Mouse (Mus musculus) megakaryocyte, adult 5-6 weeks (primary cell): Measurements from ENCODE around the gene Sirt2. TPM values are rescaled to one million over a fixed set of nuclear protein-coding genes. Genes with fewer than 3 reads are reported as not detected.

ENCODE experiments used
- ATAC-seq: 2 replicates; pipeline ENCODE4 v1.8.0; 2016; ENCODE audit warnings: mild to moderate bottlenecking, inconsistent platforms; ENCODE audit not compliant: poor library complexity, severe bottlenecking
- total RNA-seq, 2 experiments: library from RNA; stranded (forward) in 1 of 2; stranded (reverse) in 1 of 2; fragments of 153-499, 151-499 nt in 1 of 2; fragments of 221-1000, 200-1000 nt in 1 of 2; gene quantifications; 2 replicates each; pipeline versions ENCODE4 v1.2.3 to v1.2.4; 2015 to 2017

The Sirt2 gene
- total RNA-seq, 2 experiments from 2014 or later, result 28.0 to 70.0 TPM

DNA sequence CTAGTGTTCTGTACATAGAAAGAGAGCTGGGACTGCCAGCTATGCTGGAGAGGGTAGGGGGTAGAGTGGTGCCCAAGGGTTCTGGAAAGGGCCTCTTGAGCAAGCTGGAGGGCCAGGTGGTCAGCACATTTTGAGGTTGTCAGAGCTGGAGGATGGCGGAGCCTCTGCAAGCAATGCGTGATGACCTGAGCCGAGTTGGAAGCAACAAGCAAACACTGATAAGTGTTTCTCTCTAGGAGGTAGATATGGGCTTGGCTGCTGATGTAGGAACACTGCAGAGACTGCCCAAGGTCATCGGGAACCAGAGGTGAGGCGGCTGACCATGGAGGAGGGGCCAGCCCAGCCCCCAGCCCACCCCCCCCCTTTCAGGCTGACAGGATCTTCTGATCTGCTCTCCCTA, 64.4 kb downstream of the Sirt2 start:
- no peak for ATAC-seq

DNA sequence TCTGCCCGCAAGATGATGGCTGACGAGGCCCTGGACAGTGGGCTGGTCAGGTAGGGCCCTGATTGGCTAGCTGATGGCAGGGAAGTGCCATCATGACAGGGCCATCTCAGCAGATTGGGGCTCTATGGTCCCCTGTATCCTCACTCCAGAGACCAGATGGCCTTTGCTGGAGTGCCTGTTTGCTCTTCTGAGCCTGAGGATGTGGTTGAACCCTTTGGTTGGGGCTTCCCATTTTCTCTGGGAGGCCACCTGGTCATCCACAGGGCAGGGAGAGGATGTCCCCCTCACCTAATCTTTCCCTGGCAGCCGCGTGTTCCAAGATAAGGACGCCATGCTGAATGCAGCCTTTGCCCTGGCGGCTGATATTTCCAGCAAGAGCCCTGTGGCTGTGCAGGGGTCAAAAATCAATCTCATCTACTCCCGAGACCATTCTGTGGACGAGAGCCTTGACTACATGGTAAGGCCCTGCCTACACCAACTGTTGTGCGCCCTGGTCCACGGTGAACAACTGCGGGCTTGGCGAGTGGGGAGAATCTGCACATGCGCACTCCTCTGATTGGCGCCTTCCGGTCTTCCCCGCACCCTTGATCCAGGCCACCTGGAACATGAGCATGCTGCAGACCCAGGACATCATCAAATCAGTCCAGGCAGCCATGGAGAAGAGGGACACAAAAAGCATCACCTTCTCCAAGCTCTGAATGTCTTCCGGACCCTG, 65.0 kb downstream of the Sirt2 start:
- ATAC-seq, result no peak

DNA sequence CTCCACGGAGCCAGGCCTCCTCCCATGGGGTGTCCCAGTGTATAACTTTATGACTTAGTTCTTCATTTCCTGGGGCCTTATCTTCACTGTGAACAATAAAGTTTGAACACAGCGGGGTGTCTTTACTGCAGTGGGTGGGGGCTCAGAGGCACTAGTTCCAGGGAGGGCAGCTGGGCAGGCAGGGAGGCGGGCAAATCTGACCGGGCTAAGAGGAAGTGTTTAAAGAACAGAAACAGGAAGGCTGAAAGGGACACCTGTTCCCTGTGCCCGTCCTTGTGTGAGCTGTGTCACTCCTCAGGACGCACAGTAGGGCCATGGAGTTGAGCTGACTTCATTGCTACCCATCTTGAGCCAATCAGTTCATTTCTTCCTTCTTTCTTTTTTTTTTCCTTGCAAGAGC, 65.6 kb downstream of the Sirt2 start:
- ATAC-seq, result peak; percentile 84

DNA sequence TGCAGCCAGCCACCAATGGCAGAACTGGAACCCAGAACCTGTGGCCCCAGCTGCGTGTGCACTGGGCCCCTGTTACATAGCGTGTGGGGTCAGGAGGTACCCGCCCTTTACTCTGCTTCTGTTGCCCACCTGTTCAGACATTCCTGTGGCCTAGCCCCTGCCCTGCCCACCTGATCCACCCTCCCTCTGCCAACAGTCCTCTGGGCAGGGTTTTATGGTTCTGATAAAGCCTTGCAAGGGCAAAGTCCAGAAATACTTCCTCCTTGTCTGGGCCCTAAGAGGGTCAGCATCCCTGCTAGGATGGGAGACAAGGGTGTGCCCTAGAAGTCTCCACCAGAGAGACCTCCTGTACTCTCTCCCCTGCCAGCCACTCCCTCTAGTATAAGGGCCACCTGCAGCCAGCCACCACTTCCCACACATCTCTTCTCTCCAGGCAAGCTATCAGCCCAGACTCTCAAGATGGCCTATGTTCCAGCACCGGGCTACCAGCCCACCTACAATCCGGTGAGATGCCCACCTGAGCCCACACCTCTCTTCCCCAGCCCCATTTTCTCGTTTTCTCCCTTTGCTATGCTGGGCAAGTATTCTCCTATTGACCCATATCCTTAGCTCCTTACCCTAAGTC, 67.3 kb downstream of the Sirt2 start, which contains the start of gene Lgals4:
Gene Lgals4, plus strand, starts transcription at position 132 of the 625 bp plus-strand sequence.
- no peak for ATAC-seq

DNA sequence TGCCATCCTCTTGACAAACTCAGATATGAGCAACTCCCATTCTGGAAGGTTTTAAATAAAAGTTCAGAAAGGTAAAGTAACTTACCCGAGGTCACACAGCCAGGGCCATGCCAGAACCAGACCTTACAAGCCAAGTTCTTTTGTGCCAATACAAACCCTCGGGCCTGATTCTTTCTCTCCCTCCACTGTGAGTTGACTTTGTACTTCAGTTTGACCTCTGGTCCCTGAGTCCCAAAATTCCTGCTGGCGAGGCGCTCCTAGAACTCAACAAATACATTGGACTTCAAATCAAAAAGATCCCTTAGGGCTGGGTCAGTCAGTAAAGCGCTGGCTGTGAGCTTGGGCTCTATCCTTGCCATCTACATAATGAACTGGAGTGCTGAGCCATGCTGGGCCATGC, 70.4 kb downstream of the Sirt2 start:
- ATAC-seq, result no peak

Other genes starting within 250 kb of the Sirt2 start
- not detected in 2 replicates for gene Ifnl3, start 243.9 kb upstream of the Sirt2 start, total RNA-seq (2015)
- gene Ifnl3, start 243.9 kb upstream of the Sirt2 start, total RNA-seq (2017), result not detected in 2 replicates
- not detected in 2 replicates for gene Sycn, start 225.8 kb upstream of the Sirt2 start, total RNA-seq (2015)
- not detected in 2 replicates for gene Sycn, start 225.8 kb upstream of the Sirt2 start, total RNA-seq (2017)
- gene Nccrp1, start 219.5 kb upstream of the Sirt2 start, total RNA-seq (2015), result 1.4 and 2.2 TPM in 2 replicates
- 0.26 TPM in 1 of 2 replicates, not detected in the other for gene Nccrp1, start 219.5 kb upstream of the Sirt2 start, total RNA-seq (2017)
- gene Samd4b, start 168.6 kb upstream of the Sirt2 start, total RNA-seq (2015), result 30.2 and 35.4 TPM in 2 replicates
- gene Samd4b, start 168.6 kb upstream of the Sirt2 start, total RNA-seq (2017), result 6.1 and 7.1 TPM in 2 replicates
- gene Pak4, start 168.6 kb upstream of the Sirt2 start, total RNA-seq (2015), result 10.0 and 12.8 TPM in 2 replicates
- 9.9 and 11.7 TPM in 2 replicates for gene Pak4, start 168.6 kb upstream of the Sirt2 start, total RNA-seq (2017)
- not detected in 2 replicates for gene Acp7, start 135.4 kb upstream of the Sirt2 start, total RNA-seq (2015)
- gene Acp7, start 135.4 kb upstream of the Sirt2 start, total RNA-seq (2017), result not detected in 2 replicates
- gene Fbxo27, start 73.9 kb upstream of the Sirt2 start, total RNA-seq (2015), result 0.58 and 0.93 TPM in 2 replicates
- 0.08 and 0.70 TPM in 2 replicates for gene Fbxo27, start 73.9 kb upstream of the Sirt2 start, total RNA-seq (2017)
- gene Fbxo17, start 49.9 kb upstream of the Sirt2 start, total RNA-seq (2015), result 1.1 and 1.2 TPM in 2 replicates
- gene Fbxo17, start 49.9 kb upstream of the Sirt2 start, total RNA-seq (2017), result 0.26 and 0.77 TPM in 2 replicates
- 67.6 and 79.2 TPM in 2 replicates for gene Mrps12, start 24.9 kb upstream of the Sirt2 start, total RNA-seq (2015)
- 29.1 and 32.0 TPM in 2 replicates for gene Mrps12, start 24.9 kb upstream of the Sirt2 start, total RNA-seq (2017)
- gene Sars2, start 24.7 kb upstream of the Sirt2 start, total RNA-seq (2015), result 4.8 and 4.9 TPM in 2 replicates
- 5.6 and 6.9 TPM in 2 replicates for gene Sars2, start 24.7 kb upstream of the Sirt2 start, total RNA-seq (2017)
- not detected in 2 replicates for gene Ccer2, start 10.6 kb upstream of the Sirt2 start, total RNA-seq (2015)
- not detected in 2 replicates for gene Ccer2, start 10.6 kb upstream of the Sirt2 start, total RNA-seq (2017)
- 15.5 and 19.5 TPM in 2 replicates for gene Nfkbib, start 777 bp downstream of the Sirt2 start, total RNA-seq (2015)
- gene Nfkbib, start 777 bp downstream of the Sirt2 start, total RNA-seq (2017), result 13.3 and 15.6 TPM in 2 replicates
- 64.9 and 68.8 TPM in 2 replicates for gene Rinl, start 22.2 kb downstream of the Sirt2 start, total RNA-seq (2015)
- 62.6 and 71.5 TPM in 2 replicates for gene Rinl, start 22.2 kb downstream of the Sirt2 start, total RNA-seq (2017)
- gene Hnrnpl, start 41.8 kb downstream of the Sirt2 start, total RNA-seq (2015), result 275 and 307 TPM in 2 replicates
- gene Hnrnpl, start 41.8 kb downstream of the Sirt2 start, total RNA-seq (2017), result 187 and 291 TPM in 2 replicates
- gene Ech1, start 58.5 kb downstream of the Sirt2 start, total RNA-seq (2015), result 119 TPM in 2 replicates
- 78.8 and 82.8 TPM in 2 replicates for gene Ech1, start 58.5 kb downstream of the Sirt2 start, total RNA-seq (2017)
- 3.1 and 13.4 TPM in 2 replicates for gene Lgals4, start 67.1 kb downstream of the Sirt2 start, total RNA-seq (2015)
- 5.2 and 5.9 TPM in 2 replicates for gene Lgals4, start 67.1 kb downstream of the Sirt2 start, total RNA-seq (2017)
- gene Lgals7, start 97.1 kb downstream of the Sirt2 start, total RNA-seq (2015), result not detected in 2 replicates
- not detected in 2 replicates for gene Lgals7, start 97.1 kb downstream of the Sirt2 start, total RNA-seq (2017)
- not detected in 2 replicates for gene Capn12, start 114.7 kb downstream of the Sirt2 start, total RNA-seq (2015)
- gene Capn12, start 114.7 kb downstream of the Sirt2 start, total RNA-seq (2017), result not detected in 2 replicates
- gene Actn4, start 195.6 kb downstream of the Sirt2 start, total RNA-seq (2015), result 82.5 and 87.8 TPM in 2 replicates
- gene Actn4, start 195.6 kb downstream of the Sirt2 start, total RNA-seq (2017), result 44.7 and 55.1 TPM in 2 replicates
- gene Eif3k, start 215.1 kb downstream of the Sirt2 start, total RNA-seq (2015), result 216 and 241 TPM in 2 replicates
- gene Eif3k, start 215.1 kb downstream of the Sirt2 start, total RNA-seq (2017), result 340 and 348 TPM in 2 replicates
- 53.8 and 54.4 TPM in 2 replicates for gene Map4k1, start 215.3 kb downstream of the Sirt2 start, total RNA-seq (2015)
- gene Map4k1, start 215.3 kb downstream of the Sirt2 start, total RNA-seq (2017), result 44.2 and 60.4 TPM in 2 replicates